Mouse (Mus musculus) heart, embryonic 15.5 days (tissue): ENCODE measurements around the gene Speer2. TPM values are rescaled to one million over a fixed set of nuclear protein-coding genes. Genes with fewer than 3 reads are reported as not detected.

ENCODE experiments used
- ATAC-seq: fragments of 200-750 bp; cut with Nextera tagmentation; replicated peaks from 2 replicates; pipeline ENCODE4 v1.8.0; 2017; ENCODE audit warnings: low read depth, moderate TSS enrichment; ENCODE audit not compliant: insufficient number of reproducible peaks, insufficient read depth, low FRiP score
- H3K27ac ChIP-seq: fragments of 300-500 bp; sonication (generic); 2 replicates; pipeline ENCODE4 v1.5.1; 2015; ENCODE audit warnings: mild to moderate bottlenecking, inconsistent platforms
- H3K27me3 ChIP-seq: fragments of 300-500 bp; sonication (generic); 2 replicates; pipeline ENCODE4 v1.6.1; 2015; ENCODE audit warnings: inconsistent platforms
- H3K36me3 ChIP-seq: fragments of 300-500 bp; sonication (generic); 2 replicates; pipeline ENCODE4 v1.6.1; 2015; ENCODE audit warnings: mild to moderate bottlenecking, inconsistent platforms
- H3K4me1 ChIP-seq: fragments of 300-500 bp; sonication (generic); replicated peaks from 2 replicates; pipeline ENCODE4 v1.6.1; 2015; ENCODE audit warnings: inconsistent platforms
- H3K4me2 ChIP-seq: fragments of 300-500 bp; sonication (generic); 2 replicates; pipeline ENCODE4 v1.6.1; 2015; ENCODE audit warnings: inconsistent platforms, mild to moderate bottlenecking, moderate library complexity
- H3K4me3 ChIP-seq: fragments of 300-500 bp; sonication (generic); 2 replicates; pipeline ENCODE4 v1.5.1; 2015; ENCODE audit warnings: mild to moderate bottlenecking, inconsistent platforms
- H3K9ac ChIP-seq: fragments of 300-500 bp; sonication (generic); 2 replicates; pipeline ENCODE4 v1.6.1; 2015; ENCODE audit warnings: mild to moderate bottlenecking, inconsistent platforms
- H3K9me3 ChIP-seq: fragments of 300-500 bp; sonication (generic); replicated peaks from 2 replicates; pipeline ENCODE4 v1.6.1; 2016; ENCODE audit warnings: inconsistent platforms
- WGBS: fragments of 180-500 bp; shearing (Covaris S2); methylation state at CpG from one replicate; pipeline ENCODE4 v1.1.7; 2015; ENCODE audit warnings: mixed read lengths; 5-methylcytosine and 5-hydroxymethylcytosine counted together
- polyA plus RNA-seq: library from polyadenylated mRNA; unstranded; fragments of >200 nt; fragmentation: Nextera tagmentation; extraction: Ambion mirVana; gene quantifications from 2 replicates; pipeline ENCODE4 v1.2.1, GENCODE M21; 2015

Speer2 gene
- polyA plus RNA-seq, result not detected in 2 replicates

- no peak for ATAC-seq
- H3K4me3 ChIP-seq, result no peak within 1 kb of the TSS
- no peak within 1 kb of the TSS for H3K27ac ChIP-seq
- WGBS, result 82% methylated on average over 4 of the region's 4 CpGs
- H3K27me3 ChIP-seq, result no peaks in the 10 kb centered on the region
- no peak within 1 kb of the TSS for H3K4me2 ChIP-seq
- H3K4me1 ChIP-seq, result no peaks in the 10 kb centered on the region
- H3K36me3 ChIP-seq, result no peaks in the 10 kb centered on the region
- no peaks in the 10 kb centered on the region for H3K9me3 ChIP-seq
- no peak within 1 kb of the TSS for H3K9ac ChIP-seq
Observed at GRCm38 (mm10) chr16:69863644-69864043, at the start of gene Speer2. TSS of gene Speer2 (minus strand) at chr16:69863744.

- Histone ChIP-seq H3K4me1 (no peaks in the 10 kb centered on the region), H3K27me3 (no peaks in the 10 kb centered on the region), H3K9me3 (no peaks in the 10 kb centered on the region), H3K4me3 (no peak overlapping the region), H3K36me3 (no peaks in the 10 kb centered on the region), H3K27ac (no peak overlapping the region), H3K4me2 (no peak overlapping the region), H3K9ac (no peak overlapping the region)
- ATAC-seq, result no peak
Observed at GRCm38 (mm10) chr16:69904303-69904702, 40.8 kb upstream of the Speer2 start.

DNA sequence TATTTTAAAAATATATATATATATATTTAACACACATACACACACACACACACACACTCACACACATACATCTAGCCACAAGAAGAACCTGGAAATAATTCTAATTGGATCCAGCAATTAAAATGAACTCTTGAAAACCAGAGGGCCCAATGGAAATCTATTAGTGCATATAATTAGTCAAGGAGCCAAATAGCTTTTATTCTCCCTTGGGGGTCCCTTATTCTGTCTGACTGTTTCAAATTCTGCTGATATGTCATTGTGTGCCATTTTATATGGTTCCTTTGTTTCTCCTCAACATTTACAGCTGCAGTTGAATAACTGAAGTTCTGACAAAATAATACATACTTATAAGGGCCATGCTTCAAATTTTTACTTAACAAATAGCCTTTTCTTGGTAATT lies 17.2 kb upstream of the Speer2 start:
- Histone ChIP-seq H3K4me2 (no peak overlapping the region), H3K27ac (no peak overlapping the region), H3K9ac (no peak overlapping the region), H3K4me1 (no peaks in the 10 kb centered on the region), H3K27me3 (no peaks in the 10 kb centered on the region), H3K36me3 (no peaks in the 10 kb centered on the region), H3K4me3 (no peak overlapping the region), H3K9me3 (no peaks in the 10 kb centered on the region)
- no peak for ATAC-seq

GRCm38 (mm10) chr16:69836628-69837027 lies 26.9 kb downstream of the Speer2 start:
- Histone ChIP-seq H3K4me1 (no peaks in the 10 kb centered on the region), H3K36me3 (no peaks in the 10 kb centered on the region), H3K9me3 (no peaks in the 10 kb centered on the region), H3K4me2 (no peak overlapping the region), H3K27ac (no peak overlapping the region), H3K4me3 (no peak overlapping the region), H3K27me3 (no peaks in the 10 kb centered on the region), H3K9ac (no peak overlapping the region)
- ATAC-seq, result no peak
- 55% methylated on average over 2 of the region's 2 CpGs for WGBS

DNA sequence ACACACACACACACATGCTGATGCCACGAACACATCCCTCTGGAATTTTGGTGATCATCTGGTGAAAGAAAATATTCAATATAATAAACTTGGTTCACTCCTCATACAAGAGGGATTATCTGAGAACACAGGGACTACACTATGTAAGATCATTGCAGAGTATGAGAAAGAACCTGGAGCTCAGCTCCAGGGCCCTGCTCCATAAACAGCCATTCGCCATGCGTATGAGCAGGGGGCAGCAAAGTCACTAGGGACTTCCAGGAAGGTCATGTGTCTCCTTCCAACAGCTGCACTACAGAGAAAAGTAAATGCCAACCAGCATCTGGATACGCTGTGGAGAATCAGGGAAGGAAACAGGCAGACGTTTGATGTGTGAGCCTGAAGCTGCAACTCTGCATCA lies 49.9 kb downstream of the Speer2 start:
- Histone ChIP-seq H3K9me3 (no peaks in the 10 kb centered on the region), H3K36me3 (no peaks in the 10 kb centered on the region), H3K4me3 (no peak overlapping the region), H3K9ac (no peak overlapping the region), H3K27ac (no peak overlapping the region), H3K27me3 (no peaks in the 10 kb centered on the region), H3K4me1 (no peaks in the 10 kb centered on the region), H3K4me2 (no peak overlapping the region)
- no peak for ATAC-seq
- 68% methylated on average over 5 of the region's 5 CpGs for WGBS
